Mouse (Mus musculus) hindbrain, embryonic 10.5 days (tissue): ENCODE data around the gene Tcirg1. TPM values are rescaled to one million over a fixed set of nuclear protein-coding genes. Genes with fewer than 3 reads are reported as not detected.
A peak's percentile ranks its signal among the peaks of the same experiment; 100 is the strongest.

Experiments used
- DNase-seq: peaks from one replicate; pipeline ENCODE4 v3.0.0-alpha.2; 2017; ENCODE audit warnings: low spot score
- H3K27ac ChIP-seq: fragments of 300-500 bp; sonication (generic); 2 replicates; pipeline ENCODE4 v1.5.1; 2016; ENCODE audit warnings: mild to moderate bottlenecking, moderate library complexity
- H3K27me3 ChIP-seq: fragments of 300-500 bp; sonication (generic); 2 replicates; pipeline ENCODE4 v1.6.1; 2016; ENCODE audit warnings: mild to moderate bottlenecking; ENCODE audit not compliant: poor library complexity, insufficient read depth, severe bottlenecking
- H3K36me3 ChIP-seq: fragments of 300-500 bp; sonication (generic); 2 replicates; pipeline ENCODE4 v1.6.1; 2016; ENCODE audit warnings: mild to moderate bottlenecking, moderate library complexity
- H3K4me1 ChIP-seq: fragments of 300-500 bp; sonication (generic); replicated peaks from 2 replicates; pipeline ENCODE4 v1.6.1; 2016; ENCODE audit warnings: mild to moderate bottlenecking
- H3K4me3 ChIP-seq: fragments of 300-500 bp; sonication (generic); 2 replicates; pipeline ENCODE4 v1.5.1; 2016; ENCODE audit warnings: mild to moderate bottlenecking, moderate library complexity
- H3K9me3 ChIP-seq: fragments of 300-500 bp; sonication (generic); 2 replicates; pipeline ENCODE4 v1.6.1; 2016; ENCODE audit warnings: mild to moderate bottlenecking, moderate library complexity
- WGBS: fragments of 180-500 bp; shearing (Covaris S2); methylation state at CpG from one replicate; pipeline ENCODE4 v1.1.7; 2016; 5-methylcytosine and 5-hydroxymethylcytosine counted together
- polyA plus RNA-seq: library from polyadenylated mRNA; unstranded; fragments of >200 nt; fragmentation: Nextera tagmentation; extraction: Ambion mirVana; gene quantifications from 2 replicates; pipeline ENCODE4 v1.2.1, GENCODE M21; 2016

Tcirg1 gene
- 21.6 and 21.9 TPM in 2 replicates for polyA plus RNA-seq

DNA sequence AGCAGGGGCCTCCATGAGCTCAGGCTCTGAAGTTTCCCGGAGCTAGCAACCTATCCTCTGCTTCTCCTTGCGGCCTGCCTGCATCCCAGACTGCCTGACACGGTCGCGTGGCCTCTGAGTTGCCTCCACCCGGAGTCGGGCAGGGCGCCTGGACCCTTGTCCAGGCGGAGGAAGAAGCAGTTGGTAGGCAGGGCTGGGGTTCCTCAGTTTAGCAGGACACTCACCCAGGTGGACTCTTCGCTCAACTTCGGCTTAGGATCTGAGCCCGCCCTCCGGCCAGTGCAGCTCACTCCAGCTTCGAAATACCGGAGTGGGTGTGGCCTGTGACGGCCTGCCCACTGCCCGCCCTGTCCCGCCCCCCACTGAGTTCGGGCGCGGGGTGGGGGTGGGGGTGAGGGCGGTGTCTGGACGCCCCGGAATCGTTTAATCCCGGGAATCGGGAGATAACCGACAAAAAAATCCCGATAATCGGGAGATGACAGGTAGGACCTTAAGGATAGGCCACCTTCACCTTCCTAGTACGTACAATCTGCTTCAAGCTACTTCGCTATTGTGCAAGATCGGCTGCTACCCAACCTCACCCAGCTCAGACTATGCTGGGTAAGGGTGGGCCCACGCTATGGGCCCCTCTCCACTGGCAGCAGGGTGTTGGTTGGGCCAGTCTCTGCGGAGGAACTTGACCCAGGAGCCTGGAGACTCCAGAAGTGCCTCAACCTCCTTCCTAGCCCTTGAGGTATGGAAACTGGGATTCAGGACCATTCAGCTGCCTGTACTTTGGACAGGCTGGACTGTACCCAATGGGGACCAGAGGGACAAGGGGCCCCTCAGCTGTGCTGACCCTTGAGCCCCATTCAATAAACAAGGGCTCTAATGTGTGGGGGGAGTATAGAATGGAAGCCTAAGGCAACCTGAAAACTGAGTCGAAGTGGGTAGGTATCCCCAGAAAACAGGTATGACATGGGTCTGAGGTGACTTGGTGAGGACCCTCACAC lies at the start of gene Tcirg1:
TSS of gene Tcirg1 (minus strand) at position 339 of the 992 bp plus-strand sequence.
- Histone ChIP-seq H3K4me3 (peak within 1 kb of the TSS; percentile 53), H3K36me3 (peaks cover 50% of the 10 kb centered on the region), H3K4me1 (peaks cover 55% of the 10 kb centered on the region), H3K27ac (peak within 1 kb of the TSS; percentile 83), H3K9me3 (no peaks in the 10 kb centered on the region), H3K27me3 (peaks cover 9% of the 10 kb centered on the region; the same call in 1 of the 2 replicates)
- peak; percentile 67 for DNase-seq
- WGBS, result 6% methylated on average over 36 of the region's 36 CpGs

DNA sequence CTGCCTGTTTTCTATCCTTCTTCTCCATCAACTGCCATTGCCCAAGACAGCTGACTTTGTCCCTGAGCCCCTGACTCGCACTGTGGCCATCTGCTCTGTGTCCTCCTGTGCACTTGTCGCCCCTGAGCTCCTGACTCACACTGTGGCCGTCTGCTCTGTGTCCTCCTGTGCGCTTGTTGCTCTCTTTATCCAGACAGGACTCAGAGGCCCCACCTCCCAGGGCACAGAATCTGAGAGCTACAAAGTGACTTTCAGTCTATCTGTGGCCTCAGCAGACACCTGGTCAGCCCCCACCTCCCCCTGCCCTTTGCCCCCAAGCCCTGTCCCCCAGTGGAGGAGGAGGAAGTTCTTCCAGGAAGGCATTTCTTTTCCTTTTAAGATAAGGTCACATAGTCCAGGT lies 48.9 kb upstream of the Tcirg1 start:
- Histone ChIP-seq H3K27ac (no peak overlapping the region), H3K9me3 (no peaks in the 10 kb centered on the region), H3K4me3 (no peak overlapping the region), H3K36me3 (no peaks in the 10 kb centered on the region), H3K27me3 (no peaks in the 10 kb centered on the region), H3K4me1 (0 out of 2 replicates have a peak, but pooled peaks cover 3% of the 10 kb centered on the region)
- 61% methylated on average over 4 of the region's 4 CpGs for WGBS
- DNase-seq, result no peak

GRCm38 (mm10) chr19:3955033-3955432 lies 48.1 kb upstream of the Tcirg1 start:
- WGBS, result 86% methylated on average over 3 of the region's 3 CpGs
- H3K4me1 ChIP-seq, result 0 out of 2 replicates have a peak, but pooled peaks cover 3% of the 10 kb centered on the region
- no peaks in the 10 kb centered on the region for H3K9me3 ChIP-seq
- no peak overlapping the region for H3K4me3 ChIP-seq
- no peaks in the 10 kb centered on the region for H3K27me3 ChIP-seq
- H3K36me3 ChIP-seq, result no peaks in the 10 kb centered on the region
- DNase-seq, result no peak
- no peak overlapping the region for H3K27ac ChIP-seq

DNA sequence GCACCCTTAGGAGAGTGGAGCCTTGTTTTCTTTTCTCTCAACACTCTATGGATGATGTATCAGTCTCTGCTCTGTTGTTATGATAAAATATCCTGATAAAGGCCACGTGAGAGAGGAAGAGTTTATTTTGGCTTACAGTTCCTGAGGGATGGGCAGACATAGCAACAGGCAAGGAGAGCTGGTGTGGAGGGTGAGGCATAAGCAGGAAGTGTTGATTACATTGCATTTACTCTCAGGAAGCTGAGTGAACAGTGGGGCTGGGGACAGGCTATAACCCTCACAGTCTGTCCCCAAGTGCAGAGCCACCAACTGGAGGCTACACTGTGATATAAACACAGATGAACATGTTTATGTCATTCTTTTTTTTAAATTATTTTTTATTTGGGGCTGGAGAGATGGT lies 45.2 kb upstream of the Tcirg1 start:
- no peak for DNase-seq
- WGBS, result 62% methylated on average over 1 of the region's 1 CpGs

GRCm38 (mm10) chr19:3951461-3951860 lies 44.5 kb upstream of the Tcirg1 start:
- H3K27ac ChIP-seq, result no peak overlapping the region
- H3K4me1 ChIP-seq, result 0 out of 2 replicates have a peak, but pooled peaks cover 9% of the 10 kb centered on the region
- DNase-seq, result no peak
- no peaks in the 10 kb centered on the region; the same call in 1 of the 2 replicates for H3K27me3 ChIP-seq
- no peak overlapping the region for H3K4me3 ChIP-seq
- H3K36me3 ChIP-seq, result no peaks in the 10 kb centered on the region
- H3K9me3 ChIP-seq, result no peaks in the 10 kb centered on the region

More for the DNA sequence above, 45.2 kb upstream of the Tcirg1 start:
- no peaks in the 10 kb centered on the region; the same call in 1 of the 2 replicates for H3K27me3 ChIP-seq
- H3K4me1 ChIP-seq, result 0 out of 2 replicates have a peak, but pooled peaks cover 9% of the 10 kb centered on the region
- no peak overlapping the region for H3K4me3 ChIP-seq
- H3K9me3 ChIP-seq, result no peaks in the 10 kb centered on the region
- no peak overlapping the region for H3K27ac ChIP-seq
- H3K36me3 ChIP-seq, result no peaks in the 10 kb centered on the region

DNA sequence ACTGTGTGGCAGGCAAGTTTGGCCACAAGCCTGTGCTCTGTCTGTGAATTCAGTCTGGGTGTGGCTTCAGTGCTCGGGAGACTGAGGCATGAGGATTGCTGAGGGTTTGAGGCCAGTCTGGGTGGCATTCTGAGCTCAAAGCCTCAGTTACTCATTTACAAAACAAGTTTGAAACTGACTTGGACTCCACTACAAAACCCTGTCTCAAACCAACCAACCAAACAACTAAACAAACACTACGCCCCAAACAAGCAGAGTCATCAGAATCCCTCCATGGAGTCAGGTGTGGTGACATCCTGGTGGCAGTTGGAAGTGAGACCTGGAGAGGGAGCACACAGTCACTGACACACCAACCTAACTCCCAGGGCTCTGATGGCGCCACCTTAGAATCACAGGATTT lies 43.4 kb upstream of the Tcirg1 start:
- Histone ChIP-seq H3K36me3 (no peaks in the 10 kb centered on the region), H3K27me3 (no peaks in the 10 kb centered on the region; the same call in 1 of the 2 replicates), H3K4me1 (0 out of 2 replicates have a peak, but pooled peaks cover 9% of the 10 kb centered on the region), H3K27ac (no peak overlapping the region), H3K4me3 (no peak overlapping the region), H3K9me3 (no peaks in the 10 kb centered on the region)
- DNase-seq, result no peak
- WGBS, result 84% methylated on average over 3 of the region's 3 CpGs

- no peak for DNase-seq
- Histone ChIP-seq H3K9me3 (no peaks in the 10 kb centered on the region), H3K4me1 (0 out of 2 replicates have a peak, but pooled peaks cover 7% of the 10 kb centered on the region), H3K4me3 (no peak overlapping the region), H3K27me3 (peaks cover 6% of the 10 kb centered on the region), H3K27ac (no peak overlapping the region), H3K36me3 (no peaks in the 10 kb centered on the region)
- WGBS, result 75% methylated on average over 14 of the region's 14 CpGs
Observed at GRCm38 (mm10) chr19:3948546-3948945, 41.6 kb upstream of the Tcirg1 start.

DNA sequence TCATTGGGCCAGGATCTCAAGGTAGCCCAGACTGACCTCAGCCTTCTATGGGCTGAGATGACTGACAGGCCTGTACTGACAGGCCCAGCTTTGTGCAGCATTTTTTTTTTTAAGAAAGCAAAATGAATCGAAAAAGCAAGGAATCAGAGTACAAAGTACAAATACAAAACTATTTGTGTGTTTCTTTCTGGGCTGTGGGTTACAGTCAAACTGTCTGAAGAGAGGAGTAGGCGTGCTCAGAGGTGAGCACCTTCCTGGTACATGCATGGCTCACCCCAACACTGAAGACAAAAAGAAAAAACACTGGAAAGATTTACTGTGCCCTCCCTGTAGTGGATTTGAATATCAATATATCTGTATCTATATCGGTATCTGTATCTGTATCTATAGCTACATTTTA lies 40.9 kb upstream of the Tcirg1 start:
- Histone ChIP-seq H3K4me1 (peaks cover 9% of the 10 kb centered on the region; the same call in 1 of the 2 replicates), H3K4me3 (no peak overlapping the region), H3K36me3 (no peaks in the 10 kb centered on the region), H3K27ac (no peak overlapping the region), H3K9me3 (no peaks in the 10 kb centered on the region), H3K27me3 (peaks cover 11% of the 10 kb centered on the region)
- no peak for DNase-seq
- 80% methylated on average over 3 of the region's 3 CpGs for WGBS

DNA sequence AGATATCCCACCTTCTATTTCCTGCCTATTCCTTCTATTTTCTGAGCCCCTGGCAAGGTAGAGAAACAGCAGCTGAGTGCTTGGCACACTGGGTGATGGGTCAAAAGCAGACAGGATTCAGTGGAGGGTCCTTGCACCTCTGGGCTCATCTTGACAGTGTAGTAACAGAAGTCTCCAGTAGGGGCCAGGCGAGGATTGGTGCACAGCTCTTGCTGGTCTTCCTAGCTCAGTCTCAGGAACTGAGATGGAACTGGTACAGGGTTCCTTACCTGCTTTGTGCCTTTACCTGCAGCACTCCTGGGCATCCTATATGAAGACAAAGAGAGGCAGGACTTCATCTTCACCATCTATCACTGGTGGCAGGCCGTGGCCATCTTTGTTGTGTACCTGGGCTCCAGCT lies 39.8 kb upstream of the Tcirg1 start:
- H3K27me3 ChIP-seq, result peaks cover 22% of the 10 kb centered on the region
- peak; percentile 70 for DNase-seq
- no peak overlapping the region for H3K4me3 ChIP-seq
- H3K4me1 ChIP-seq, result peaks cover 9% of the 10 kb centered on the region; the same call in 1 of the 2 replicates
- H3K27ac ChIP-seq, result no peak overlapping the region
- WGBS, result 13% methylated on average over 2 of the region's 2 CpGs
- H3K36me3 ChIP-seq, result no peaks in the 10 kb centered on the region
- H3K9me3 ChIP-seq, result no peaks in the 10 kb centered on the region

DNA sequence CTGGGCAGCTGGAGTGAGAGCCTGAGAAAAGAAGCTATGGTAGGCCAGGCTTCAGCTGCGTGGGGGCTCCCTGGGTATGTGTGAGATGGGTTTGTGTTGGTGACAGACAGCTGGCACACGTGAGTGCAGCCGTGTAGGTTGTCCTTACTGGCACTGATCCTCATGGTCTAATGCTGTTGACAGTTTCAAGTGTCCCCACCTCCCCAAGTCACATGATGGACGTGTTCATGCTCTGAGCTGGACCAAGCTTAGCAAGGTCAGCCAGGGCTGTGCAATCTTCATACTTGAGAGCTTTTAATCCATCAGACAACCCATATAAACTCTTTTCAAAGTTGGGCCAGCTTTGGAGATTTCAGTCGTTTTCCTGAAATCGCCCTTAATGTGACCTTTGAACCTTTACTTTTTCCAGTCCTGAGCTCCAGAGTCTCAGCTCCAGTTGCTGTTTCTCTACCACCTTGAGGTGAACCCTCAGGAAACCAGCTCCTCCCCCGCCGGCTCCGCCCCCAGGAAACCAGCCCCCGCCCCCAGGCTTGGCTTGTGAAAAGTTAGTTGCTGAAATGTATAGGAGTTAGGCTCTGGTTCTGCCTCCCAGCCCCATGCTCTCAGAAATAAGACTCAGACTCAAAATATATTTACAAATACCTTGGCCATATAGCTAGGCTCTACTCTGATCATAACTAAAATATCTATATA lies 39.1 kb upstream of the Tcirg1 start:
- Histone ChIP-seq H3K9me3 (no peaks in the 10 kb centered on the region), H3K27ac (no peak overlapping the region)
- 39% methylated on average over 10 of the region's 10 CpGs for WGBS

DNA sequence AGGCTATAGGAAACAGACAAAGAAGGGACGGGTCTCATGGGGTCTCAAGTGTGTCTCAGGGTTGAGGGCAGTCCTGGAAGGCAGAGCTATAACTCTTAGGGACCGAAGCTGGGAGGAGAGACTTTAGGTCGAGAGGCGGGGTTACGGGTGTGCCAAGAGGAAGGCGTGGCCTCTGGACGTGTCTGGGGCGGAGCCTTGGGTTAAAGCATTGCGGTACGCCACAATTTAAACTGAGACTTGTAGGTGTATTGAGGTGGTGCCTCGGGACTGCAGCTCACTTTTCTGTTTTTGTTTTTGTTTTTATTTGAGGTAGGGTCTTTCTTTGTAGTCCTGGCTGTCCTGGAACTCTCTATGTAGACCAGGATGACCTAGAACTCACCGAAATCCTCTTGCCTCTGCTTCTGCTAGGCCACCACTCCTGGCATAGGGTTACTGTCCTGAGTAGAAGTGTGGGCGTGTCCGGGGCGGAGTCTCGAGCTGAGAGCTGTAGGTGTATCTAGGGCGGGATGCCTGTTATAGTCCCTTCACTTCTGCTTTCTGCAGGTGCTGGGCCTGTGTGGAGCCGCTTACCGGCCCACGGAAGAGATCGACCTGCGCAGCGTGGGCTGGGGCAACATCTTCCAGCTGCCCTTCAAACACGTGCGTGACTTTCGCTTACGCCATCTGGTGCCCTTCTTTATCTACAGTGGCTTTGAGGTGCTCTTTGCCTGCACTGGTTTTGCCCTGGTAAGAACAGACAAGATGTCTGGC lies 36.2 kb upstream of the Tcirg1 start:
- 22% methylated on average over 27 of the region's 27 CpGs for WGBS
- H3K4me3 ChIP-seq, result 0 out of 2 replicates have a peak overlapping the region, but pooled peaks have one; percentile 11
- no peaks in the 10 kb centered on the region for H3K36me3 ChIP-seq
- no peak for DNase-seq
- H3K9me3 ChIP-seq, result no peaks in the 10 kb centered on the region
- H3K27me3 ChIP-seq, result peaks cover 23% of the 10 kb centered on the region
- H3K27ac ChIP-seq, result no peak overlapping the region
- H3K4me1 ChIP-seq, result peaks cover 3% of the 10 kb centered on the region; the same call in 1 of the 2 replicates

More for the DNA sequence above, 39.1 kb upstream of the Tcirg1 start:
- Histone ChIP-seq H3K27me3 (peaks cover 23% of the 10 kb centered on the region), H3K4me3 (no peak overlapping the region), H3K36me3 (no peaks in the 10 kb centered on the region), H3K4me1 (peaks cover 9% of the 10 kb centered on the region; the same call in 1 of the 2 replicates)
- DNase-seq, result no peak

DNA sequence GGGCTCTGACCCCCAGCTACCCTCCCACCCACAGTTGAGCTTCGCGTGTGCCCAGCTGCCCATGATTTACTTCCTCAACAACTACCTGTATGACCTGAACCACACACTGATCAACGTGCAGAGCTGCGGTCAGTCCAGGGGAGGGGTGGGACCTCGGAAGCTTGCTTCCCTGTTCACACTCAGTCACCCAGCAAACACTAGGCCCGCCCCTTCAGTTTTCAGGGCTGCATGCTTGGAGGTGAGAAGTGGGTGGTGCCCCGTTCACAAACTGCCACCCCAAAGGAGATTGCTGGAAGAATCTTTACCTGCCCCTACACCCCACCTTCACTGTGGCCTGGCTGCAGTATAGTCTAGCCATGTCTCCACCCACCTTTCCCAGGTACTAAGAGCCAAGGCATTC lies 35.4 kb upstream of the Tcirg1 start:
- Histone ChIP-seq H3K27me3 (peaks cover 23% of the 10 kb centered on the region), H3K4me3 (no peak overlapping the region), H3K4me1 (peaks cover 3% of the 10 kb centered on the region; the same call in 1 of the 2 replicates), H3K27ac (no peak overlapping the region), H3K36me3 (no peaks in the 10 kb centered on the region), H3K9me3 (no peaks in the 10 kb centered on the region)
- no peak for DNase-seq
- 85% methylated on average over 7 of the region's 7 CpGs for WGBS
